Mouse (Mus musculus) ES-Bruce4 (cell line): Measurements from ENCODE around the gene Rnf207.

ENCODE experiments used
- CTCF ChIP-seq: IDR thresholded peaks from one replicate; pipeline ENCODE4 v1.8.1; 2011; ENCODE audit warnings: low read depth, low read length
- EP300 ChIP-seq: IDR thresholded peaks from 2 replicates; pipeline ENCODE4 v1.6.1; 2011; ENCODE audit warnings: low read depth, low read length; ENCODE audit not compliant: insufficient read depth

- TF ChIP-seq CTCF (no peak), EP300 (0 out of 2 replicates have a peak, but pooled peaks have one; percentile 1)
These were observed 25.9 kb upstream of the Rnf207 start for GRCm38 (mm10) chr4:152344651-152345050.
